Mouse (Mus musculus): ENCODE data around the gene Tial1.

DNA sequence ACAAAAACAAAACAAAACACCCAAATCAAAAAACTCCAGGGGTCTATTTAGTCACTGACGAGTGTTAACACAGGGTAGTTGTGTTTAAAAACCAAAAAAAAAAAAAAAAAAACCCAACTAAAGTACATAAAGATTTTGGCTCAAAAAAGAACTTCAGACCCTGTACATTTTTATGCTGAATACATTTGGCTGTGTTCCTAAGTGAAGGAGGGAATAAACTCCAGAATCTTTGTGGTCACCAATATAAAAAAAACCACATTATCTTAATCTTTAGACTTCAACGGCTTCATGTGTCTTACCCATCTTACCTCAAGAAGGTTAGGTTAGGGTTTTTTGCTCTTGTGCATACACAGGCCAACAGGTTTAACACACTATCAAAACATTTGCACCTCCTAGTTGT, 20.9 kb downstream of the Tial1 start:
- TF ChIP-seq CTCF (IDR thresholded peaks at IDR 0.05; ENCODE audit: borderline replicate concordance, insufficient read depth, low read length) (no peak), POLR2A (IDR thresholded peaks at IDR 0.05; ENCODE audit: low read depth, low read length) (no peak)
